Mouse (Mus musculus) CH12.LX (cell line): Measurements from ENCODE around the gene Arhgef6.

ENCODE experiments used
- CHD2 ChIP-seq: IDR thresholded peaks from 2 replicates; pipeline ENCODE4 v1.6.1; 2011; ENCODE audit warnings: low read length, improper control_type of control experiment
- ELF1 ChIP-seq: IDR thresholded peaks from 2 replicates; pipeline ENCODE4 v1.6.1; 2014; ENCODE audit warnings: low read depth, mild to moderate bottlenecking, inconsistent platforms, low read length, improper control_type of control experiment
- EP300 ChIP-seq: IDR thresholded peaks from 2 replicates; pipeline ENCODE4 v1.6.1; 2011; ENCODE audit warnings: low read length, improper control_type of control experiment
- MAFK ChIP-seq: IDR thresholded peaks from 2 replicates; pipeline ENCODE4 v1.6.1; 2011; ENCODE audit warnings: low read length, improper control_type of control experiment; ENCODE audit not compliant: insufficient replicate concordance

DNA sequence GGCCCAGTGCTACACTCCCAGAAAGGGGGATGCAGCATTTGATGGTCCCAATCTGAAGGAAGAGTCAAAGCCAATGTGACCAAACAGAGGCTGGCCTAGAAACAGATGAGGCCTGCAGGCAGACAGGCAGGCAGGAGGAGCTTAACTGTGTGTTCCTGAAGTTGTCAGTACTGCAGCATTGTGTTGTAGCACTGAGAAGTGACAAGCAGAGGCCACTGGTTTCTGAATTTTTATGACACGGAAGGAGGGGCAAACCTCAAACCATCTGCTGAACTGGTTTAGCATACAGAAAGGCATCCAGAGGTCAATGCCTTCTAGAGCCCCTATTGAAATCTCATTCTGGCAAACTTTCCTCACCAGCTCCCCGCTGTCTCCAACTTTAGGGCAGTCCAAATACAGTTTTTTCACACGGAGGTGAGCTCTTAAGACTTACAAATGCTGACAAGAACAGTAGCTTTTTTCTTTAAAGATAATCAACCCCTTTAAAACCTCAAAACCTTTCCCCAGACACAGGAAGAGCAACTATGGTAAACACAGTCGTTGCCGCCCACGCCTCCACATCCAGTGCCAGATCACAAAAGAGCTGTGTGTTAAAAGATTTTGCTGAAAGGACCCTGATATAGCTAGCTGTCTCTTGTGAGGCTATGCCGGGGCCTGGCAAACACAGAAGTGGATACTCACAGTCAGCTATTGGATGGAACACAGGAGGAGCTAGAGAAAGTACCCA is 85.0 kb downstream of the Arhgef6 start:
- TF ChIP-seq ELF1 = no peak
- no peak for TF ChIP-seq MAFK
- no peak for TF ChIP-seq EP300
- no peak for TF ChIP-seq CHD2
